Mouse (Mus musculus) testis, adult 2 months (tissue): ENCODE measurements at regions not wholly inside any gene's neighbourhood (a gene's known extent, or its start where the extent isn't known, plus 50 kb on each side); places are given as distances from the start of the nearest gene placed in this dataset.

Experiments
- CTCF ChIP-seq: fragments of 200-500 bp; IDR thresholded peaks from 2 replicates; pipeline ENCODE4 v1.5.1; 2012; ENCODE audit warnings: low read depth, mild to moderate bottlenecking, inconsistent platforms, low read length, moderate library complexity; ENCODE audit not compliant: control insufficient read depth, insufficient read depth, insufficient replicate concordance
- POLR2A ChIP-seq: fragments of 200-500 bp; IDR thresholded peaks from 2 replicates; pipeline ENCODE4 v1.6.1; 2012; ENCODE audit warnings: low read depth, mild to moderate bottlenecking, inconsistent platforms, low read length, moderate library complexity; ENCODE audit not compliant: control insufficient read depth

GRCm38 (mm10) chr15:67795578-67795977, 1294.9 kb upstream of the Lrrc6 start:
- TF ChIP-seq CTCF (no peak), POLR2A (no peak)
